Mouse (Mus musculus) heart, embryonic 11.5 days (tissue): ENCODE measurements around the gene Limch1. TPM values are rescaled to one million over a fixed set of nuclear protein-coding genes. Genes with fewer than 3 reads are reported as not detected.

ENCODE experiments used
- ATAC-seq: fragments of 200-750 bp; cut with Nextera tagmentation; replicated peaks from 2 replicates; pipeline ENCODE4 v1.8.0; 2017; ENCODE audit warnings: moderate library complexity; ENCODE audit not compliant: insufficient number of reproducible peaks, low FRiP score, low TSS enrichment
- H3K27ac ChIP-seq: fragments of 300-500 bp; sonication (generic); 2 replicates; pipeline ENCODE4 v1.5.1; 2014; ENCODE audit warnings: mild to moderate bottlenecking, low read depth, low read length
- H3K27me3 ChIP-seq: fragments of 300-500 bp; sonication (generic); 2 replicates; pipeline ENCODE4 v1.6.1; 2014; ENCODE audit warnings: mild to moderate bottlenecking, low read length, mixed read lengths; ENCODE audit not compliant: control insufficient read depth, insufficient read depth
- H3K36me3 ChIP-seq: fragments of 300-500 bp; sonication (generic); 2 replicates; pipeline ENCODE4 v1.6.1; 2014; ENCODE audit warnings: mild to moderate bottlenecking, low read length, moderate library complexity, mixed read lengths; ENCODE audit not compliant: control insufficient read depth, insufficient read depth
- H3K4me1 ChIP-seq: fragments of 300-500 bp; sonication (generic); 2 replicates; pipeline ENCODE4 v1.6.1; 2014; ENCODE audit warnings: low read length; ENCODE audit not compliant: control insufficient read depth, insufficient read depth
- H3K4me2 ChIP-seq: fragments of 300-500 bp; sonication (generic); 2 replicates; pipeline ENCODE4 v1.6.1; 2014; ENCODE audit warnings: mild to moderate bottlenecking, moderate library complexity
- H3K4me3 ChIP-seq: fragments of 300-500 bp; sonication (generic); 2 replicates; pipeline ENCODE4 v1.5.1; 2014; ENCODE audit warnings: low read depth, low read length
- H3K9ac ChIP-seq: fragments of 300-500 bp; sonication (generic); 2 replicates; pipeline ENCODE4 v1.6.1; 2014; ENCODE audit warnings: mild to moderate bottlenecking, low read depth, low read length, moderate library complexity
- H3K9me3 ChIP-seq: fragments of 300-500 bp; sonication (generic); replicated peaks from 2 replicates; pipeline ENCODE4 v1.6.1; 2016; ENCODE audit warnings: low read length; ENCODE audit not compliant: control insufficient read depth
- WGBS: fragments of 180-500 bp; shearing (Covaris S2); extraction: QIAGEN DNeasy Blood & Tissue Kit; methylation state at CpG from one replicate; pipeline ENCODE4 v1.1.7; 2014; ENCODE audit not compliant: insufficient replicate concordance; 5-methylcytosine and 5-hydroxymethylcytosine counted together
- polyA plus RNA-seq: library from polyadenylated mRNA; unstranded; fragments of >200 nt; fragmentation: Nextera tagmentation; extraction: Ambion mirVana; gene quantifications from 2 replicates; pipeline ENCODE4 v1.2.1, GENCODE M21; 2014

Gene Limch1
- polyA plus RNA-seq, 1 experiment from 2014 or later, result 32.8 TPM

DNA sequence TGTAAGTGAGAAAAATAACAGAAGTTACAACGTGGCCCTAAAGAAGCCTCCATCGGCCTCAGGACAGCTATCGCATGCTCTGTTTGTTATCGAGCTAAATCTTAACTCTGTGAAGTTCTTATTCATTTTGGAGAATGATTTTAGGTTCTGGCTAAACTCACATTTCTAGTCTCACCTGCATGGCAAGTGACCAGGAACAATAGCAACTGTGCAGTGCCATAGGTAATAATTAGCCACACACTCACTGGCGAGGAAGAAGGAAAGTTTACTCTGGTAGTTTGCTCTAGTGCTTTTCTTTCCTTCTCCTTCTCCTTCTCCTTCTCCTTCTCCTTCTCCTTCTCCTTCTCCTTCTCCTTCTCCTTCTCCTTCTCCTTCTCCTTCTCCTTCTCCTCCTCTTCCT, 209.6 kb downstream of the Limch1 start:
- ATAC-seq, result no peak
- no peaks in the 10 kb centered on the region for H3K4me1 ChIP-seq
- H3K27ac ChIP-seq, result no peak overlapping the region
- no peak overlapping the region for H3K4me3 ChIP-seq
- no peaks in the 10 kb centered on the region for H3K27me3 ChIP-seq
- H3K9ac ChIP-seq, result no peak overlapping the region
- no peak overlapping the region for H3K4me2 ChIP-seq
- WGBS, result 80% methylated on average over 5 of the region's 5 CpGs
- H3K36me3 ChIP-seq, result no peaks in the 10 kb centered on the region
- H3K9me3 ChIP-seq, result no peaks in the 10 kb centered on the region

DNA sequence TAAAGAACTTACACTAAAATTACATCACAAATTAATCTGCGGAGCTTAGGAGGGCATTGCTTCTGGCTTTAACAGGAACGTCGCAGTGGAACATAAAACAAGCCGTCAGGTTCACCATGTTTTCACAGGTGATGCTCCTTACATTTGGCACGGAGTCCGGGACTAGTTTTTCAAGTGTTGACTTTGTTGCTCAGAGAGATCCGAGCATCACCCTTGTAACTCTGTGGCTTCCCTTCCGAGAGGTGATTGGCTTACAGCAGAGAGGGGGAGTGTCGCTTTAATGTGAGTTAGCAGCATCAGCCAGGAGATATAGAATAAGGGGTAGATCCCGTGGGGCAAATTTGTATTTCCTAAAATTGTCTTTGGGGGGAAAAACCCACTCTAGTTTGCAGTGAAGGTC, 212.0 kb downstream of the Limch1 start:
- Histone ChIP-seq H3K27ac (no peak overlapping the region), H3K4me3 (no peak overlapping the region), H3K4me2 (no peak overlapping the region), H3K9me3 (no peaks in the 10 kb centered on the region), H3K36me3 (no peaks in the 10 kb centered on the region), H3K27me3 (no peaks in the 10 kb centered on the region), H3K9ac (no peak overlapping the region), H3K4me1 (no peaks in the 10 kb centered on the region)
- no peak for ATAC-seq
- 76% methylated on average over 10 of the region's 10 CpGs for WGBS

DNA sequence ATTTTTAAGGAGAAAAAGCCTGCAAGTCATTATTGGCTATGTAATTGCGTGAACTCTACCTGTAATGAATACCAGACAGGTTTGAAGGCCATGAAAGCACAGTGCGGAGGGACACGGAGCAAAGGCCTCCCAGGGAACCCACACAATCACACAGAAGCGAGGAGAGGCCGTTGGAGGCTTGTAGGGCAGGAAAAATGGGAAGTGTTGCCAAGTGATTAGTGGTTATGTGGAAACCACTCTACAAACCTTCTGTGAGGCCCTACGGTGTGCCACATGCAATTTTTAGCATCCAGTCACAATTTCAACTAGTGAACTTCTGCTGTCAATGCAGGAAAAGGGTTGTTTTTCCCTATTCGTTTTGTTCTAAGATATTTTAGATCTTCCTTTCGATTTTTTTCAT, 212.5 kb downstream of the Limch1 start:
- Histone ChIP-seq H3K9me3 (no peaks in the 10 kb centered on the region), H3K36me3 (no peaks in the 10 kb centered on the region), H3K4me3 (no peak overlapping the region), H3K4me1 (no peaks in the 10 kb centered on the region), H3K27me3 (no peaks in the 10 kb centered on the region), H3K9ac (no peak overlapping the region), H3K4me2 (no peak overlapping the region), H3K27ac (no peak overlapping the region)
- ATAC-seq, result no peak
- WGBS, result 73% methylated on average over 8 of the region's 8 CpGs

GRCm38 (mm10) chr5:66959968-66960367, 214.3 kb downstream of the Limch1 start:
- ATAC-seq, result no peak
- Histone ChIP-seq H3K36me3 (no peaks in the 10 kb centered on the region), H3K9ac (no peak overlapping the region), H3K4me2 (no peak overlapping the region), H3K27me3 (no peaks in the 10 kb centered on the region), H3K27ac (no peak overlapping the region), H3K4me1 (no peaks in the 10 kb centered on the region), H3K4me3 (no peak overlapping the region), H3K9me3 (no peaks in the 10 kb centered on the region)
- 87% methylated on average over 8 of the region's 8 CpGs for WGBS

- 35% methylated on average over 6 of the region's 6 CpGs for WGBS
- H3K4me3 ChIP-seq, result no peak overlapping the region
- H3K27me3 ChIP-seq, result no peaks in the 10 kb centered on the region
- H3K36me3 ChIP-seq, result no peaks in the 10 kb centered on the region
- no peak overlapping the region for H3K27ac ChIP-seq
- H3K4me1 ChIP-seq, result peaks cover 14% of the 10 kb centered on the region
- no peaks in the 10 kb centered on the region for H3K9me3 ChIP-seq
- H3K4me2 ChIP-seq, result no peak overlapping the region
- ATAC-seq, result no peak
- H3K9ac ChIP-seq, result no peak overlapping the region
Measured at GRCm38 (mm10) chr5:66965442-66965841, 219.8 kb downstream of the Limch1 start.

- no peak for ATAC-seq
- Histone ChIP-seq H3K27me3 (no peaks in the 10 kb centered on the region), H3K36me3 (no peaks in the 10 kb centered on the region), H3K4me2 (no peak overlapping the region), H3K27ac (no peak overlapping the region), H3K9ac (no peak overlapping the region), H3K4me1 (peaks cover 14% of the 10 kb centered on the region), H3K4me3 (no peak overlapping the region), H3K9me3 (no peaks in the 10 kb centered on the region)
- WGBS, result 70% methylated on average over 2 of the region's 2 CpGs
Measured at GRCm38 (mm10) chr5:66967147-66967546, 221.5 kb downstream of the Limch1 start.

GRCm38 (mm10) chr5:66967646-66968045, 222.0 kb downstream of the Limch1 start:
- 45% methylated on average over 4 of the region's 4 CpGs for WGBS
- Histone ChIP-seq H3K4me2 (peak overlapping the region; percentile 54), H3K9me3 (no peaks in the 10 kb centered on the region), H3K9ac (peak overlapping the region; percentile 23; the same call in 1 of the 2 replicates), H3K4me3 (0 out of 2 replicates have a peak overlapping the region, but pooled peaks have one; percentile 8), H3K4me1 (peaks cover 14% of the 10 kb centered on the region), H3K27ac (peak overlapping the region; percentile 7; the same call in 1 of the 2 replicates), H3K36me3 (no peaks in the 10 kb centered on the region), H3K27me3 (no peaks in the 10 kb centered on the region)
- ATAC-seq, result no peak

GRCm38 (mm10) chr5:66968059-66968833, 222.6 kb downstream of the Limch1 start:
- H3K4me1 ChIP-seq, result peaks cover 14% of the 10 kb centered on the region
- WGBS, result 27% methylated on average over 23 of the region's 23 CpGs
- no peaks in the 10 kb centered on the region for H3K9me3 ChIP-seq
- H3K4me3 ChIP-seq, result 0 out of 2 replicates have a peak overlapping the region, but pooled peaks have one; percentile 8
- H3K9ac ChIP-seq, result peak overlapping the region; percentile 23; the same call in 1 of the 2 replicates
- H3K4me2 ChIP-seq, result peak overlapping the region; percentile 54
- H3K27ac ChIP-seq, result peak overlapping the region; percentile 7; the same call in 1 of the 2 replicates
- H3K27me3 ChIP-seq, result no peaks in the 10 kb centered on the region
- H3K36me3 ChIP-seq, result no peaks in the 10 kb centered on the region
- ATAC-seq, result no peak
